In genomic region chr6:35269643-35270042, GRCm38 (mm10) we compare ENCODE assay signal across 21 mouse cellular contexts. TPM values are rescaled to one million over a fixed set of nuclear protein-coding genes. Genes with fewer than 3 reads are reported as not detected.
DNase-seq lines count a peak whose midpoint lies in the region; ATAC-seq and TF ChIP-seq lines count a peak whose summit lies in the region.
"Had no signal": no experiment of that assay in that cellular context is flagged by ENCODE, and none has a peak within 500 bp of the region (broad histone marks: within the 10 kb centered on the region; RNA-seq: fewer than 3 reads in every experiment).

No protein-coding gene starts in this region.

- H3K4me3 ChIP-seq in heart, embryonic 13.5 days = no peak overlapping the region
- peak overlapping the region; percentile 65 for H3K4me3 ChIP-seq in E14TG2a.4 (replicated peaks; ENCODE audit: low read length)
- H3K4me3 ChIP-seq: embryonic facial prominence, embryonic 13.5 days; forebrain, embryonic 13.5 days; heart, adult 2 months; hindbrain, embryonic 13.5 days had no signal

- no peak for TF ChIP-seq CTCF in E14TG2a.4 (conservative IDR thresholded peaks at IDR 0.05; ENCODE audit: low read length)

- H3K4me1 ChIP-seq in heart, embryonic 13.5 days = peaks cover 7% of the 10 kb centered on the region; the same call in 1 of the 2 replicates
- H3K4me1 ChIP-seq in E14TG2a.4 (replicated peaks; ENCODE audit: low read depth, low read length) = peaks cover 51% of the 10 kb centered on the region
- H3K4me1 ChIP-seq: embryonic facial prominence, embryonic 13.5 days; forebrain, embryonic 13.5 days had no signal

- H3K36me3 ChIP-seq in heart, embryonic 13.5 days = peaks cover 8% of the 10 kb centered on the region; the same call in 1 of the 2 replicates
- no peaks in the 10 kb centered on the region for H3K36me3 ChIP-seq in E14TG2a.4 (ENCODE audit: insufficient read depth, low read length)

- no peak for DNase-seq in heart, postnatal 14 days
- peak; percentile 57 for DNase-seq in ES-CJ7 (ENCODE audit: low read depth, low spot score)
- DNase-seq in ZHBTc4 (ENCODE audit: low read depth, low spot score) = peak; percentile 80
- no peak for DNase-seq in kidney, postnatal 25 days
- DNase-seq: adrenal gland, postnatal 10 days; cerebellum, adult 11-12 months; cerebellum, adult 9-10 months; cerebellum, postnatal 25 days; forebrain, postnatal 0 days; gastrocnemius, postnatal 14 days; heart, adult 2 months; heart, postnatal 10 days had no signal

- no peak overlapping the region for H3K27ac ChIP-seq in heart, embryonic 13.5 days (replicated peaks)
- H3K27ac ChIP-seq: embryonic facial prominence, embryonic 13.5 days; forebrain, embryonic 13.5 days; heart, adult 2 months; hindbrain, embryonic 13.5 days; hindbrain, postnatal 0 days had no signal

- 59% methylated on average over 13 of the region's 13 CpGs for WGBS in heart, embryonic 13.5 days

- no peak for ATAC-seq in heart, embryonic 13.5 days (ENCODE audit: extremely low read depth, insufficient number of reproducible peaks, low FRiP score, low TSS enrichment)
- ATAC-seq: forebrain, embryonic 13.5 days; forebrain, postnatal 0 days; hindbrain, postnatal 0 days; Patski had no signal

- H3K4me2 ChIP-seq in heart, embryonic 13.5 days = peak overlapping the region; percentile 36
- H3K4me2 ChIP-seq: embryonic facial prominence, embryonic 13.5 days; forebrain, embryonic 13.5 days; hindbrain, embryonic 13.5 days had no signal

- no peaks in the 10 kb centered on the region for H3K9me3 ChIP-seq in heart, embryonic 13.5 days
- no peaks in the 10 kb centered on the region for H3K9me3 ChIP-seq in E14TG2a.4 (ENCODE audit: low read length)
- H3K9me3 ChIP-seq: embryonic facial prominence, embryonic 13.5 days; forebrain, embryonic 13.5 days had no signal

- no peaks in the 10 kb centered on the region for H3K27me3 ChIP-seq in heart, embryonic 13.5 days (replicated peaks)
- H3K27me3 ChIP-seq in E14TG2a.4 (ENCODE audit: insufficient read depth, low read length) = peaks cover 7% of the 10 kb centered on the region
- H3K27me3 ChIP-seq: CH12.LX; embryonic facial prominence, embryonic 13.5 days; forebrain, embryonic 13.5 days; hindbrain, embryonic 13.5 days; Patski had no signal

- no peak overlapping the region for H3K9ac ChIP-seq in heart, embryonic 13.5 days
- H3K9ac ChIP-seq: embryonic facial prominence, embryonic 13.5 days; forebrain, embryonic 13.5 days; forebrain, postnatal 0 days; hindbrain, embryonic 13.5 days had no signal

- intact Hi-C loops in heart, postnatal 14 days (cut with DNase I) = no loop called here

RNA-seq across cellular contexts. Expression of gene Slc13a4, which starts 38.3 kb away (rescaled TPM):
- 1.3 TPM in 2 replicates for polyA plus RNA-seq in heart, embryonic 13.5 days (2015; fragmentation: Nextera tagmentation; extraction: Ambion mirVana)
- total RNA-seq in heart, postnatal 14 days (2021) = under 1 TPM; 0.17 to 0.33 TPM
- total RNA-seq: CH12.LX; heart, adult 2 months; hematopoietic stem cell, adult 5-6 weeks had no signal
- polyA plus RNA-seq: Patski had no signal

RNA-seq across cellular contexts. Expression of gene Fam180a, which starts 56.3 kb away (rescaled TPM):
- polyA plus RNA-seq in heart, embryonic 13.5 days (2015; fragmentation: Nextera tagmentation; extraction: Ambion mirVana) = 0.29 and 0.65 TPM in 2 replicates
- 1 to 10 TPM; 1.5 to 2.2 TPM for total RNA-seq in heart, postnatal 14 days (2021)
- total RNA-seq: CH12.LX; hematopoietic stem cell, adult 5-6 weeks had no signal
- polyA plus RNA-seq: forebrain, embryonic 13.5 days; Patski had no signal

Comparison
In these comparisons a context has a peak if more than half of its experiments do, and no peak if none do; other contexts are left out.
1. DNase-seq: peak in ES-CJ7 (single experiment) and ZHBTc4 (single experiment); none in heart, postnatal 14 days (0 of 2) and kidney, postnatal 25 days (0 of 2).